Mouse (Mus musculus) MEL (cell line): ENCODE measurements around the gene Iqsec1.

Experiments used
- BHLHE40 ChIP-seq: IDR thresholded peaks from 2 replicates; pipeline ENCODE4 v1.6.1; 2012; ENCODE audit warnings: low read depth, mild to moderate bottlenecking, inconsistent platforms, low read length, improper control_type of control experiment, borderline replicate concordance
- CHD1 ChIP-seq: IDR thresholded peaks from 2 replicates; pipeline ENCODE4 v1.6.1; 2012; ENCODE audit warnings: low read depth, mild to moderate bottlenecking, inconsistent platforms, low read length, improper control_type of control experiment
- CHD2 ChIP-seq: IDR thresholded peaks from 2 replicates; pipeline ENCODE4 v1.6.1; 2011; ENCODE audit warnings: low read length, improper control_type of control experiment
- CTCF ChIP-seq, 3 experiments: IDR thresholded peaks in 2 of 3; conservative IDR thresholded peaks in 1 of 3; 2 replicates each; pipeline ENCODE4 v1.5.1; 2011 to 2012; ENCODE audit warnings: low read length in 3 of 3, low read depth in 2 of 3, mild to moderate bottlenecking in 2 of 3, improper control_type of control experiment in 1 of 3, inconsistent platforms in 1 of 3, mixed read lengths in 1 of 3, moderate library complexity in 1 of 3; ENCODE audit not compliant: control insufficient read depth in 1 of 3, insufficient read depth in 1 of 3, poor library complexity in 1 of 3, severe bottlenecking in 1 of 3
- EP300 ChIP-seq, 2 experiments: IDR thresholded peaks; 2 replicates each; pipeline ENCODE4 v1.6.1; 2011; ENCODE audit warnings: improper control_type of control experiment in 2 of 2, low read length in 2 of 2, low read depth in 1 of 2, mild to moderate bottlenecking in 1 of 2
- MAZ ChIP-seq: IDR thresholded peaks from 2 replicates; pipeline ENCODE4 v1.6.1; 2012; ENCODE audit warnings: low read depth, mild to moderate bottlenecking, inconsistent platforms, low read length, improper control_type of control experiment
- MEF2A ChIP-seq: IDR thresholded peaks from 2 replicates; pipeline ENCODE4 v1.6.1; 2014; ENCODE audit warnings: low read depth, mild to moderate bottlenecking, inconsistent platforms, low read length, improper control_type of control experiment; ENCODE audit not compliant: poor library complexity, insufficient replicate concordance, severe bottlenecking; ENCODE audit errors: extremely low read depth
- MYC ChIP-seq: IDR thresholded peaks from 2 replicates; pipeline ENCODE4 v1.6.1; 2011; ENCODE audit warnings: low read depth, mild to moderate bottlenecking, low read length, improper control_type of control experiment, moderate library complexity
- POLR2A ChIP-seq, 2 experiments: IDR thresholded peaks; 2 replicates each; pipeline ENCODE4 v1.6.1; 2011 to 2012; ENCODE audit warnings: low read length in 2 of 2, mild to moderate bottlenecking in 2 of 2, control low read depth in 1 of 2, improper control_type of control experiment in 1 of 2, low read depth in 1 of 2, moderate library complexity in 1 of 2; ENCODE audit not compliant: control insufficient read depth in 1 of 2, insufficient read depth in 1 of 2, poor library complexity in 1 of 2
- POLR2AphosphoS2 ChIP-seq: IDR thresholded peaks from 2 replicates; pipeline ENCODE4 v1.6.1; 2011; ENCODE audit warnings: low read length, improper control_type of control experiment
- USF1 ChIP-seq: IDR thresholded peaks from 2 replicates; pipeline ENCODE4 v1.6.1; 2014; ENCODE audit warnings: low read depth, mild to moderate bottlenecking, inconsistent platforms, low read length, improper control_type of control experiment, moderate library complexity

GRCm38 (mm10) chr6:90754093-90754492 is 234.4 kb downstream of the Iqsec1 start:
- no peak for TF ChIP-seq POLR2AphosphoS2
- TF ChIP-seq MAZ, result no peak
- no peak for TF ChIP-seq MYC
- no peak for TF ChIP-seq BHLHE40
- no peak for TF ChIP-seq CTCF (IDR thresholded peaks at IDR 0.05 in 2 of 3, conservative IDR thresholded peaks at IDR 0.05 in 1 of 3; ENCODE audit: control insufficient read depth in 1 of 3, insufficient read depth in 1 of 3, low read depth in 2 of 3, low read length in 3 of 3, poor library complexity in 1 of 3, severe bottlenecking in 1 of 3)
- TF ChIP-seq USF1, result no peak
- TF ChIP-seq EP300 (IDR thresholded peaks at IDR 0.05; ENCODE audit: low read depth in 1 of 2, low read length in 2 of 2), result no peak
- no peak for TF ChIP-seq CHD1
- no peak for TF ChIP-seq CHD2
- no peak for TF ChIP-seq MEF2A
- no peak for TF ChIP-seq POLR2A (IDR thresholded peaks at IDR 0.05; ENCODE audit: control insufficient read depth in 1 of 2, insufficient read depth in 1 of 2, low read depth in 1 of 2, low read length in 2 of 2, poor library complexity in 1 of 2)
